Mouse (Mus musculus): ENCODE results near the gene Sh3rf1. TPM values are rescaled to one million over a fixed set of nuclear protein-coding genes. Genes with fewer than 3 reads are reported as not detected.

The Sh3rf1 gene
- 6.5 and 7.5 TPM in 2 replicates for polyA plus RNA-seq (2016; fragmentation: Nextera tagmentation; extraction: Ambion mirVana)

DNA sequence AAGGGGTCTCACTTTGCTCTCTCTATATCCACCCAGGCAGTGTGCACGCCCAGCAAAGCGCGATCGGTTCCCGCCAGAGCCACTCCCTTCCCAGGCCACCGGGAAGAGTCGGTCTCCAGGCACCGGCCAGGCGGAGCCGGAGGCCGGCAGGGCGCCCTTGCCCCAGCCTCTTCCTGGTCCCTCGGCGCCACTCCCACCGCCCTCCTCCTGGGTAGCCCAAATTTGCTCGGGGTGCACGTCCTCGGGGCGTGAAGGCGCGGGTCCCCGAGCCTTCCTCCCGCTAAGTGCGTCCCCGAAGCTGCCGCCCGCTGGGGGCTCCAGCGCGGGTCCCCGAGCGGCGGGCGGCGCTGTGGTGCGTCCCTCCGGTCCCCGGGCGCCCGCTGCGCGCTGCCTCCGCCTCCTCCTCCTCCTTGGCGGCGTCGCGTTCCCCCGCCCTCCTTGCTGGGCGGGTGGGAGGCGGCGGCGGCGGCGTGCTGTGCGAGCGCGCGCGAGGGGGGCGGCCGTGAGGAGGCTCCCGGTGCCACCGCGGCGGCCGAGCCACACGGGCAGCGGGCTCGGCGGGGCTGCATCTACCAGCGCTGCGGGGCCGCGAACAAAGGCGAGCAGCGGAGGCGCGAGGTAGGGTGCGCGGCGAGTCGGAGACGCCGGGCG is at the start of gene Sh3rf1:
TSS of gene Sh3rf1 (plus strand) at position 144 of the 651 bp plus-strand sequence.
- H3K9ac ChIP-seq: peak within 1 kb of the TSS; percentile 83
- H3K36me3 ChIP-seq: 0 out of 2 replicates have a peak, but pooled peaks cover 2% of the 10 kb centered on the region
- peak within 1 kb of the TSS; percentile 89 for H3K4me3 ChIP-seq
- WGBS: 0% methylated on average over 74 of the region's 84 CpGs
- no peaks in the 10 kb centered on the region for H3K9me3 ChIP-seq (replicated peaks)
- peak; percentile 88 for ATAC-seq (ENCODE audit: insufficient number of reproducible peaks, low FRiP score)
- H3K27me3 ChIP-seq (replicated peaks): peaks cover 2% of the 10 kb centered on the region; the same call in 1 of the 2 replicates
- H3K4me2 ChIP-seq: peak within 1 kb of the TSS; percentile 97
- peak within 1 kb of the TSS; percentile 80 for H3K27ac ChIP-seq (ENCODE audit: poor library complexity, severe bottlenecking)
- peaks cover 18% of the 10 kb centered on the region for H3K4me1 ChIP-seq (replicated peaks)

DNA sequence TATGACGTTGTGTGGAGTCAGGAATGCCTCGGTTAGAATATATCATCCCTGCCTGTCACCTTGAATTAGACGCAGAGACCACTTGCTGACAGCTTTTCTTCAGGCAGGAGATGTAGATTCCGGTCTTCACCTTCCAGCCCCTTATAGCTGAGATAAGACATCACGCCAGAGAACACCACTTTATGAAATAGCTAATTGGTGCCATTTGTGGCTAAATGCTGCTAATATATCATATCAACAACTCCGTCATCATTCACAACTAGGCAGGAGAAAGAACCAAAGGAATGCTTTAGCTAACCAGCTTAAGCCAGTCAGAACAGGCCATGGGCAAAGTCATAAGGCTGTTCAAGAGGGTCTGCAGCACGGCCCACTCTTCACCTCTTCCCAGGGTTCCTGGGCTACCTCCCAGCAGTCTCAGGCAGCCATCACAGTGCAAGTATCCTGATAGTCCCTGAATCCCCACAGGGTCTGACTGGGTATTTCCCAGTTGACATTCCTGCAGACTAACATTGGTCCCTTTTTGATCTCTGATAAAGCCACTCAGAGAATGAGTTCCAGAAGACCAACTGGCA is 49.7 kb upstream of the Sh3rf1 start:
- no peak overlapping the region for H3K4me3 ChIP-seq
- no peaks in the 10 kb centered on the region for H3K9me3 ChIP-seq (replicated peaks)
- no peak for ATAC-seq (ENCODE audit: insufficient number of reproducible peaks, low FRiP score)
- no peaks in the 10 kb centered on the region for H3K36me3 ChIP-seq
- WGBS: 18% methylated on average over 7 of the region's 7 CpGs
- no peaks in the 10 kb centered on the region for H3K27me3 ChIP-seq (replicated peaks)
- H3K4me2 ChIP-seq: no peak overlapping the region
- H3K27ac ChIP-seq (ENCODE audit: poor library complexity, severe bottlenecking): no peak overlapping the region
- peaks cover 12% of the 10 kb centered on the region for H3K4me1 ChIP-seq (replicated peaks)
- H3K9ac ChIP-seq: no peak overlapping the region

- WGBS: 41% methylated on average over 2 of the region's 2 CpGs
- Histone ChIP-seq H3K27ac (ENCODE audit: poor library complexity, severe bottlenecking) (no peak overlapping the region), H3K27me3 (replicated peaks) (no peaks in the 10 kb centered on the region), H3K4me3 (no peak overlapping the region), H3K4me2 (no peak overlapping the region), H3K4me1 (replicated peaks) (peaks cover 13% of the 10 kb centered on the region), H3K36me3 (no peaks in the 10 kb centered on the region), H3K9me3 (replicated peaks) (no peaks in the 10 kb centered on the region), H3K9ac (no peak overlapping the region)
- no peak for ATAC-seq (ENCODE audit: insufficient number of reproducible peaks, low FRiP score)
Observed at GRCm38 (mm10) chr8:61175876-61176275, 47.8 kb upstream of the Sh3rf1 start.

DNA sequence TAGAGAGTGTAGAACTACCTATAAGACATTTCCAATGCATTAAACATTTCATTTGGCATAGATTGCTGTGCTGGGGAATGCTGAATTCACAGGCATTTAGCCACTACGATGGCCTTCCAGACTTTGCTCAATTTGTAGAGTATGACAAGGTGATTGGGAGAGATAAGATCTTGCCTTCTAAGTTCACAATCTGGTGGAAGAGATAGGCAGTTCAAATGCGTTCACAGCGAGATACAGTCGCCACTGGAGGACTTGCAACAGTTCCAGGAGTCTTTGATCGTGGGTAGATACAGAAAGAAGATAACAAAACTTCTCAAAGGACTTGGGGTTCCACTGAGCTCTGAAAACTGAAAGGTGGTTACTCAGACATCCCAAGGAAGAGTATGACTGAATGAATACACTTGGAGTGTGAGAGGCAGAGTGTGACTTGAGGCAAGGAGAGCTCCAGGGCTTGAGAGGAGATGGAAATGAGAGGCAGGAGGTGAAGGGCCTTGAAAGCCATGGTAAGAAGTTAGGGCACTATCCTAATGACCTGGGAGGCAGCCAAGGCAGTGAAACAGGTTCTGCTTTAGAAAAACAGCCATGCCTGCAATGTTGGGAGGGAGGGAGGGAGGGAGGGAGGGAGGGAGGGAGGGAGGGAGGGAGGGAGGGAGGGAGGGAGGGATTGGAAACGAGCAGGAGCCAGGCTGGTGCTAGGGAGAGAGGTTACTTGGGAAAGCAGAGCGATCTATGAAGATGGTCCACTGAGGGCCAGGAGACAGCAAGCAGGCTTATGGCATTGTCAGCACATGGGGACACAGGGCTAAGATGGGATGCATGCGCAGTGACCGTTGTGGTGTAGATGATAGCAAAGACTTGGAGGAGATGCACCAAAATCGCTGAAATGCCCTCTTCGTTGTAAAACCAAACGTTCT is 45.7 kb upstream of the Sh3rf1 start:
- no peak overlapping the region for H3K4me3 ChIP-seq
- no peak overlapping the region for H3K4me2 ChIP-seq
- no peak overlapping the region for H3K9ac ChIP-seq
- H3K27ac ChIP-seq (ENCODE audit: poor library complexity, severe bottlenecking): no peak overlapping the region
- 59% methylated on average over 12 of the region's 12 CpGs for WGBS
- no peaks in the 10 kb centered on the region for H3K36me3 ChIP-seq
- peaks cover 15% of the 10 kb centered on the region for H3K4me1 ChIP-seq (replicated peaks)
- no peaks in the 10 kb centered on the region for H3K27me3 ChIP-seq (replicated peaks)
- no peak for ATAC-seq (ENCODE audit: insufficient number of reproducible peaks, low FRiP score)
- H3K9me3 ChIP-seq (replicated peaks): no peaks in the 10 kb centered on the region

DNA sequence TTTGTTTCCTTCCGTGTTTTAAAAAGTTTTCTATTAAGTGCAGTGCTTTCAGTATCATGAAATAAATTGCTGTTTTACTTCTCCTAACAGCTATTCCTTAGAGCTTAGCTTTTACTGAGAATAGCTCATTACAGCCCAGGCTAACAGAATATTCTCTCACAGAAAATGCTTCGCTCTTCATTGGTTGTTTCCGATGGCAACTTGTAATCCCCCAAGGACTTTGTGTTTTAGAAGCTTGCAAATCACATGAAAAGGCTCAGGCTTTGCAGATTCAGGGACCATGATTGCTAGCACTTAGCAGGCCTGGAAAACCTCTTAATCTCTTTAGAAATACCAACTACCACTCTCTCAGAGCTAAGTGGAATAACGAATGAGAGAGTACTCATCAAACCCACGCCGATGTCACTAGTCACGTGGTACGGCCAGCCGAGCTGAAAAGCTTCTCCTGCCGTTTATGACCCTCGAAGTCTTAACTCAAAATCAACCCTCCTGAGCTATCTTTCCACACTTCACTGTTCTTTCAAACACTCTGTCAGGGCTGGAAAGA is 45.0 kb upstream of the Sh3rf1 start:
- H3K9me3 ChIP-seq (replicated peaks): no peaks in the 10 kb centered on the region
- no peaks in the 10 kb centered on the region for H3K36me3 ChIP-seq
- WGBS: 61% methylated on average over 11 of the region's 11 CpGs
- H3K9ac ChIP-seq: no peak overlapping the region
- H3K4me3 ChIP-seq: no peak overlapping the region
- H3K27me3 ChIP-seq (replicated peaks): no peaks in the 10 kb centered on the region
- H3K4me1 ChIP-seq (replicated peaks): peaks cover 13% of the 10 kb centered on the region
- ATAC-seq (ENCODE audit: insufficient number of reproducible peaks, low FRiP score): no peak
- no peak overlapping the region for H3K27ac ChIP-seq (ENCODE audit: poor library complexity, severe bottlenecking)
- no peak overlapping the region for H3K4me2 ChIP-seq

GRCm38 (mm10) chr8:61181592-61181991 is 42.1 kb upstream of the Sh3rf1 start:
- no peaks in the 10 kb centered on the region for H3K36me3 ChIP-seq
- H3K27me3 ChIP-seq (replicated peaks): no peaks in the 10 kb centered on the region
- 61% methylated on average over 2 of the region's 2 CpGs for WGBS
- H3K4me3 ChIP-seq: no peak overlapping the region
- H3K4me1 ChIP-seq (replicated peaks): peaks cover 11% of the 10 kb centered on the region; the same call in 1 of the 2 replicates
- no peak overlapping the region for H3K27ac ChIP-seq (ENCODE audit: poor library complexity, severe bottlenecking)
- ATAC-seq (ENCODE audit: insufficient number of reproducible peaks, low FRiP score): no peak
- H3K9ac ChIP-seq: no peak overlapping the region
- H3K9me3 ChIP-seq (replicated peaks): no peaks in the 10 kb centered on the region
- no peak overlapping the region for H3K4me2 ChIP-seq

- 70% methylated on average over 4 of the region's 4 CpGs for WGBS
- no peak for ATAC-seq (ENCODE audit: insufficient number of reproducible peaks, low FRiP score)
- H3K36me3 ChIP-seq: no peaks in the 10 kb centered on the region
- H3K4me2 ChIP-seq: no peak overlapping the region
- no peak overlapping the region for H3K9ac ChIP-seq
- no peaks in the 10 kb centered on the region for H3K9me3 ChIP-seq (replicated peaks)
- H3K27me3 ChIP-seq (replicated peaks): no peaks in the 10 kb centered on the region
- no peak overlapping the region for H3K4me3 ChIP-seq
- H3K27ac ChIP-seq (ENCODE audit: poor library complexity, severe bottlenecking): no peak overlapping the region
- H3K4me1 ChIP-seq (replicated peaks): peaks cover 11% of the 10 kb centered on the region; the same call in 1 of the 2 replicates
Observed at GRCm38 (mm10) chr8:61182020-61182419, 41.7 kb upstream of the Sh3rf1 start.

GRCm38 (mm10) chr8:61185274-61186198 is 38.1 kb upstream of the Sh3rf1 start:
- no peaks in the 10 kb centered on the region for H3K9me3 ChIP-seq (replicated peaks)
- no peaks in the 10 kb centered on the region for H3K36me3 ChIP-seq
- no peak overlapping the region for H3K27ac ChIP-seq (ENCODE audit: poor library complexity, severe bottlenecking)
- no peak; the same call in 1 of the 2 replicates for ATAC-seq (ENCODE audit: insufficient number of reproducible peaks, low FRiP score)
- H3K4me2 ChIP-seq: no peak overlapping the region
- H3K27me3 ChIP-seq (replicated peaks): no peaks in the 10 kb centered on the region
- H3K4me3 ChIP-seq: no peak overlapping the region
- peaks cover 11% of the 10 kb centered on the region; the same call in 1 of the 2 replicates for H3K4me1 ChIP-seq (replicated peaks)
- 56% methylated on average over 5 of the region's 5 CpGs for WGBS
- no peak overlapping the region for H3K9ac ChIP-seq

DNA sequence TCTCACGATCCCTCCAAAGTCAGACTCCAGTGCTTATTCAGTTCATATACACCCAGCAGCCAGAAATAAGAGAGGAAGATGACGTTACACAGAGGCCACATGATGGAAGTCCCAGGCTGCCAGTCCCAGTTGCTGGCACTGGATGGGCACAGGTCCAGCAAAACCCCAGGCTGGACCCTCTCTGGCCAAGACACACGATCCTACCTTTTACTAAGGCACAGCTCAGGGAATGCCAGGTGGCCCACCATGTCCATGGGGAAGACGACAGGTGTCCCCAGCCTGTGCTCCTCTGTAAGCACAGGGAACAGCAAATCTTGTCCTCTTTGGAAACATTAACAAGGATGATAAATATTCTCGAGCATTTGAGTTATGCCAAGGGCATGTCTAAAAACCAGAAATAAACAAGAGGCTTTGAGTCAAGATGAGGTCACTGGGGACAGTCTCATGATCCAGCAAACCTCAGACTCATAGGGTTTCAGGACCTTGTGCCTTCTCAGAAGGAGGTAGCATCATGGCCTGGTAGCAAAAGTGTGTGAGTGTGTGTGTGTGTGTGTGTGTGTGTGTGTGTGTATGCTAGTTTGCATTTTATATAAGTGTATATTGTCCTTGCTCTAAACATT is 29.3 kb upstream of the Sh3rf1 start:
- ATAC-seq (ENCODE audit: insufficient number of reproducible peaks, low FRiP score): no peak
- no peaks in the 10 kb centered on the region for H3K36me3 ChIP-seq
- no peak overlapping the region for H3K9ac ChIP-seq
- no peaks in the 10 kb centered on the region for H3K4me1 ChIP-seq (replicated peaks)
- H3K4me2 ChIP-seq: no peak overlapping the region
- 78% methylated on average over 5 of the region's 5 CpGs for WGBS
- no peaks in the 10 kb centered on the region for H3K27me3 ChIP-seq (replicated peaks)
- H3K4me3 ChIP-seq: no peak overlapping the region
- H3K27ac ChIP-seq (ENCODE audit: poor library complexity, severe bottlenecking): no peak overlapping the region
- H3K9me3 ChIP-seq (replicated peaks): no peaks in the 10 kb centered on the region
